Mouse (Mus musculus) heart, postnatal 10 days (tissue): ENCODE results near the gene Mlph. TPM values are rescaled to one million over a fixed set of nuclear protein-coding genes. Genes with fewer than 3 reads are reported as not detected.

ENCODE experiments used
- DNase-seq, 2 experiments: peaks; one replicate each; pipeline ENCODE4 v3.0.0; 2021
- intact Hi-C: fragments of 180-260 bp; cut with DNase I; formaldehyde crosslinking; loops from one replicate; pipeline ENCODE4 v1.15.1; 2025
- total RNA-seq, 2 experiments: library from RNA; stranded (reverse); gene quantifications; 2 replicates each; pipeline ENCODE4 v1.2.3; 2021

The Mlph gene
- total RNA-seq, 2 experiments from 2014 or later = 0.45 to 0.86 TPM

DNA sequence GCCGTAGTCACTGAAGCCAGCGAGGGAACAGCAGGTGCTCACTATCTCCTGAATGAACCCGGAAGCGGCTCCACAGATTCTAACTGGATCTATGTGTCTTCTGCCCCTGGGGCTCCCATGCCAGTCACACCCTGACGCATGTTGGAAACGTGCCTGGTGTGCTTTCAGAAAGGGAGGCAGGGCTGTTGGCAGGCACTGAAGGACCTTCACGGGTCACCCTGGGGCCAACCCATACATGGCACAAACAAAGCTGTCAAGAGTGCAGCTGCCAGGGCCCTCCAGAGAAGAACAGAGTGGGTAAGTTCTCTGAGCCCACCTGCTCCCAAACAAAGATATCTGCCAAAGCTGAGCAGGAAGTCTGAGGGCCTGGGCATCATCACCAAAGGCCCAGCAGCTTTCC lies 52.7 kb downstream of the Mlph start:
- intact Hi-C loops = no loop called here
- peak; percentile 84 to 88 for DNase-seq

DNA sequence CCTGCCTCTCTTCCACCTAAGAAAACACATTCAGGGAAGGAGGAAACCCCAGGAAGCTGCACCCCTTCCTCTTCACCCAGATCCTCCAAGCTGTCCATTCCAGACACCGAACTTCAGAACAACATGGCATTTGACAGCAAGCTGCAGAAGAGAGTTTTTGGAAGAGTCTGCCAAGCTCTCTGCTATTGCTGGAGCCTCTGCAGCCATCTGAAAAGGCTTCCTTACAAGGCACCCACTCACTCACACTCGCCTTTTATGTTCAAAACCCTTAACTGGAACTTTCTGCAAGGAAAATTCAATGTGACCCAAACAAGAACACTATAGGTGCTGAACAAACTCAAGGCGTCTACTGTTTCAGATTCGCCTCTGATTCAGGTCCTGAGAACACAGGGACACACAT lies 53.8 kb downstream of the Mlph start:
- DNase-seq = no peak

DNA sequence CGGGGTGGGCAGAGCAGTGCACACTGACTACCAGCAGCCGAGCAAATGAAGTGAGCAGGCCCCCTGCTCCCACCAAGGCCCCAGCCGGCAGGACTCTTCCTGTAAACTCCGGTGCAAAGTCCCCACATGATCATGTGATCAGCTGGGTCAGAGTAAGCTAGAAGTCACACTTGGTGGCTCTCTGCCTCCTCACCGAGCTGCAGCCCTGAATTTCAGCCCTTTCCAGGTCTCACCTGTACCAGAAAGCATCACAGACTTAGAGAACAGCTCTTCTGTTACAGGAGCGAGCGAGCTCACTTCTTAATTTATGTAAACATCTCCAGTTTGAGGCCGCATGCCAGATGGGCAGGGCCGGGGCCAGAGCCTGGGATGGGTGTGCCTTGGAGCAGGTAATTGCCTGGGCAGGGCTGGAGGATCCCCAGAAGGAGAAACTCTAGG lies 54.5 kb downstream of the Mlph start, which contains the start of gene Rab17:
Rab17 (minus strand) TSS at position 315 of the 438 bp plus-strand sequence.
- no peak for DNase-seq
- intact Hi-C loops = no loop called here

More for the DNA sequence above, 53.8 kb downstream of the Mlph start:
- intact Hi-C loops = no loop called here

DNA sequence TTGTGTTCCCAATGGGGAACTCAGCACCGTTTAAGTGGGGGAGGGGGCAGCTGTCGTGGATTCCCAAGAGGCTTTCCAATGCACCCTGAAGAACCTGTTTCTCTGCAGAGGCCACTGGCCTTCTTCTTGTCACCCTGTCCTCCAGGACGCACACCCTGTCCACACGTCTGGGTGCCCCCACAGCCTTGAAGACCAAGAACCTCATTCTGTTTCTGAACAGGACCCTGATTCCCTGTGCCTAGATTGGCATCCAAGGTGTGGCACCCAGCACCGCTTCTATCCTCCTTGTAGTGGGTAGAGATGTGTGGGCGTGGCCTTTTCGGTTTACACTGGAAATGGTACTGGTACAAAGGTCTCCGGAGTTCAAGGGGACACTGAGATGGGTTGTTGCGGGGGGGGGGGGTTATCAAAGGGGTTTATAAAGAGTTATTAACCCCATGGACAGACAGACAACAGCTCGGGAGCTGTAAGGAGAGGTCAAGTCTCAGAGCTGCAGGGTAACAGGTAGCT lies 55.1 kb downstream of the Mlph start:
- intact Hi-C loops = loop anchor here (5.0 to 10.0 kb wide), 5 partner anchors 47 to 267 kb away; no protein-coding TSS in a partner anchor
- no peak for DNase-seq

DNA sequence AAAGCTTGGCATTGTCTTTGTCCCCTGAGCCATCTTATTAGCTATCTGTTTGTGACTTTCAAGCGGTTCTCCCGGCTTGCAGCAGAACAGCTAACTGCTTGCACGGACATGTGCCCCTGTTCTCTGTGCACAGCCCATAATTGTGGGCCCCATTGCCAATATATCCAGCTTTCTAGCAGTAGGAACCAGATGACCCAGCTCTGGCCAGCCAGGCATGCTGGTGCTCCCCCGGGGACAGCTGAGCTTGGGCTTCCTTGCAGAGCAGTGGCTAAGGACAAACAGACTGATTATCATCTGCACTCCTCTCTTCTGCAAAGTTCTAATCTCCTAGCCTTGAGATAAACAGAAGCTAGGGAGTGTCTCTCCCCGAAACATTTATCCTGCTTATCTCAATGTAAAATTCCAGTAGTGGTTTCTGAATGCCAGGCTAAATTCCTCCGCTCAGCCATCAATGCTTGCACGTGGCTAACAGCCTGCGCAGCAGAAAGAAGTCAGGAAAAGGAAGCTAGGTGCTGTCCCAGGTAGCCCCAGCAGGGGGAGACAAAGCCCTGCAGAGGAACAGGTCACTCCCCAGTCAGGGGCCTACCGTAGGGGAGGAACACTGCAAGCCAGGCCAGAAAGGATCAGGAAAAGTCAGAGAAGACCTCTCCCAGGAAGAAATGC lies 58.2 kb downstream of the Mlph start:
- intact Hi-C loops = loop anchor here (1.0 to 10.0 kb wide), 6 partner anchors 44 to 264 kb away; no protein-coding TSS in a partner anchor
- peak; percentile 97 to 99 for DNase-seq

DNA sequence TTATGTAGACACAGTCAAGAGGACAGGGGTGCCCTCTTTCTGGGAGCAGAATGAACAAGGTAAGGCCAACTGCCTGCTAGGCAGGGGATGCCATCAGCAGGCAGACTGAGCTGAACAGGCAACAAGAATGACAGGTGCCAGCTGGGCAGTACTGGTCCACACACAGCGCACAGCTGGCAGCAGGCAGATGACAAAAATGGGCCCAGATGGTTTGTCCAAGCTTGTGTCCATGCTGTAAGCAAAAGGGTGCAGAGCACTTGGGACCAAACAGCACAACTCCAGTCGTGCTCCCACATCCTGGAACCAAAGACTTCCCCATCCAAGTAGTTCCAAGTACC lies 58.7 kb downstream of the Mlph start:
- intact Hi-C loops = loop anchor here (1.0 to 10.0 kb wide), 6 partner anchors 44 to 264 kb away; no protein-coding TSS in a partner anchor

DNA sequence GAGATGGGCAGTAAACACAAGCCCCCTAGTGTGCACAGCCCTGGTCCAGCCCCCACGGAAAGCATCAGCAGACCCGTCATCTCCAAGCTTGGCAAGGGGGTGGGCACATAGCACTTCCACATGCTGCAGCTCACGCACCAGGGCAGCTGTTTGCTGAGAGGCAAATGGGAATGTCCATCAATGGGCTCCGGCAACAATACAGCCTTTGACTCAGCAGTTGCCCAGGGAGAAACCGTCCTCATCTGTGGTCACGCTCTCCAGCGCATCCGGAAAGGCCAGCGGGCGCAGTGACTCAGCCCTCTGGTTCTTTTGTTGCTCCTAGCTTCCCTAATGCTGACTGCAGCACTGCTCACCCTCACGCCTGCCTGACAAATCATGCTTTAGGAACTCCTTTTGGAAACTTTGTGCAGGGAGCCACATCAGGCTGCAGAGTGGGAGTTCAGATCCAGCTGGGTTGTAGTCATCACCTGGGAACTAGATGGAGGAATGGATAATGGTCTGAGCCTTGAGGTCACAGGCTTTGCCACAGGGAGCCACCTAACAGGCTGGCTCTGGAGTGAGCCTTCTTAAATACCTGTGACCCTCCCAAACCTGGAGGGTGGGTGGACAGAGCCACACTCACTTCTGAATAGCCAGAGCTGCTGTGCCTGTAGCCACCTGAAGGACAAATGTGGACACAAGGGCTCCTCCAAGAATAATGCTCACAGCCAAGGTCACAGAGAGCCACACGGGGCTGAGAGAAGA lies 60.2 kb downstream of the Mlph start:
- peak; percentile 62 for DNase-seq
- intact Hi-C loops = loop anchor here (5.0 to 10.0 kb wide), 5 partner anchors 42 to 262 kb away; no protein-coding TSS in a partner anchor

More for the DNA sequence above, 58.7 kb downstream of the Mlph start:
- DNase-seq = no peak

DNA sequence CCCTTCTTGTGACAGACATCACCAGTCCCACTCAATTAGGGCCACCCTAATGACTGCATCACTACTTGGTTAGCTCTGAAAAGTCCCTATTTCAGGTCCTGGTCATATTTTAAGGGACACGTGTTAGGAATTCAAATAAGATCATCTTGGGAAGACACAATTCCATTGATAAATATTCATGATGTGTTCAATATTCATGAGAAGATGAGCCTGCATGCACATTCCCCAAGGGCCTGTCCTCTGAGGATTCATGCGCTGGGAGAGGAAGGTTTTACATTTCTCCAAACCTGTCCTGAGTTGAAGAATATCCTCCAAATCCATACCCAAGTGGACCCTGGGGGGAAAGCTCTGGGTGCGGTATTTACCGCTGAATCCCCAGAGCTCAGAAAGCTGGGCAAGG lies 61.1 kb downstream of the Mlph start:
- no peak for DNase-seq
- intact Hi-C loops = loop anchor here (10.0 kb wide), 1 partner anchor 239 kb away; no protein-coding TSS in a partner anchor

DNA sequence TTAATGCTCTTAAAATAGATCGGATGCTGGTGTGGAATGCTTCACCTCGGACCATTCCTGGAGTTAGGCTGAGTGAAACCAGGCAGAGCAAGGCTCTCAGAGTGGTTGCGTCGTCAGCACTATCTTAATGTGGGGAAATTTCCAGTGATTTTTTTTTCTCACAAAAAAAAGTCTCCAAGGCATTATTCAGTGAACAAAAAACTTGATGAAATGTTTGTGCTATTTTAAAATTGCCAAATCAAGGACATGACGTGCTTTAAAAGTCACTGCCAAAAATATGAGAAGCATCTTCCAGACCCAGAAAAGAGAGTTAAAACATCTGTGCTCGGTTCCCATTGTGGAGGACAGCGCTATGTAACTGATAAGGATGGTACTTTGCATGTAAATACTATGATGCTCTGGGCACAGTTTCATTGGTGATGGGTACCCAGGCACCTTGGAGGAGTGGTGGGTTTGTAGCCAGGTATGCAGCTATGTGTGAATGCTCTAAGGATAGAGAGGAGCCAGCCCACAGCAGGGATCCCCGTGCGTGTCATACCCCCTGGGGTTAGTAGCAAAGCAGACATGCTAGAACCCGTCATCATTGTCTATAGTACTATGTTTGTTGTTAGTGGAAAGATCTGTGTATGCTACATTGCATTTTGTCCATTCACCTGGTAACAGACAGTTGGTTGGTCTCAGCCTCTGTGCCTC lies 65.9 kb downstream of the Mlph start:
- peak in 1 of 2 experiments; percentile 55 for DNase-seq
- intact Hi-C loops = no loop called here

DNA sequence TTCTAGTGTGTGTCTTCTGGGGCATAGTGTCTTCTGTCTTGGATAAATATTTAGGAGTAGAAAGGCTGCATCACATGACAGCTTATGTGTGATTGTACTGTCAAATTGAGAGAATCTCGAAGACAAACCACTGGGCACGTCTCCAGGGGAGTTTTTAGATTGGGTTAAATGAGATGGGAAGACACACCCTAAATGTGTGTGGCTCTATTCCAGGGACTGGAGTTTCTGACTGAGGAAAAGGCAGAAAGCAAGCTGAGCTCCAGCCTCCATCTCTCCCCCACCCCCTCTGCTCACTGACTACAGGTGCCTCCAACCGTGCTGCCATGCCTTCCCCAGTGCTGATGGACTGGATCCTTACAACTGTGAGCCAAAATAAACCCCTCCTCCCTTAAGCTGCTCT lies 66.5 kb downstream of the Mlph start:
- intact Hi-C loops = no loop called here
- no peak for DNase-seq

DNA sequence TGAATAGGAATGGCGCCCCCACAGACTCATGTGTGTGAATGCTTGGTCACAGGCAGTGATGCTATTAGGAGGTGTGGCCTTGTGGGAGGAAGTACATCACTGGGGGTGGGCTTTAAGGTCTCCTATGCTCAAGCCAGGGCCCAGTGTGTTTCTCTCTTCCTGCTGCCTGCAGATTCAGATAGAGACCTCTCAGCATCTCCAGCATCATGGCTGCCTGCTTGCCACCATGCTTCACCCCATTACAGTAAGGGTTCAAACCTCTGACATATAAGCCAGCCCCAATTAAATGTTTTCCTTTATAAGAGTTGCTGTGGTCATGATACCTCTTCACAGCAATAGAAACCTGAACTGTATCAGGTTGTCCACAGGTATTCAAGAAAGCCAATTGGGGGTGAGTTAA lies 81.0 kb downstream of the Mlph start:
- DNase-seq = no peak
- intact Hi-C loops = loop anchor here (2.0 kb wide), 1 partner anchor 13 kb away; no protein-coding TSS in a partner anchor

DNA sequence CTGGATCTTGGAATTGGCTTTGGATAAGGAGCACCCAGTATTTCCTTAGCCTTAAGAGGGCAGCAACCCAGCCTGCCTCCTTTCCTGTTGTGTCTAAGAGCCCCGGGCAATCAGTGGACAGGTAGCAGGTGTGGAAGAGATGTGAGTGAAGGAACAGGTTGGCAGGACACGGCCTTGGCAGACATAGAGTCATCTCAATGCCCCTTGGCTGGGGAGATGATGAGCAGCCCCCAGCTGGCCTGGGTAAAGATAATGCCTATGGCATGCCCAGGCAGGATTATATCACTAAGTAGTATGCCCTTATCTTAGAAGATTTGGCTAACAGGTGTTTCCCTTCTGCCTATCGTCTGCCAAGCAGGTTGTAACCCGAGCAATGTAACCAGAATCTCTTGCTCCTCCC lies 82.3 kb downstream of the Mlph start:
- DNase-seq = no peak
- intact Hi-C loops = loop anchor here (2.0 kb wide), 1 partner anchor 14 kb away; no protein-coding TSS in a partner anchor

DNA sequence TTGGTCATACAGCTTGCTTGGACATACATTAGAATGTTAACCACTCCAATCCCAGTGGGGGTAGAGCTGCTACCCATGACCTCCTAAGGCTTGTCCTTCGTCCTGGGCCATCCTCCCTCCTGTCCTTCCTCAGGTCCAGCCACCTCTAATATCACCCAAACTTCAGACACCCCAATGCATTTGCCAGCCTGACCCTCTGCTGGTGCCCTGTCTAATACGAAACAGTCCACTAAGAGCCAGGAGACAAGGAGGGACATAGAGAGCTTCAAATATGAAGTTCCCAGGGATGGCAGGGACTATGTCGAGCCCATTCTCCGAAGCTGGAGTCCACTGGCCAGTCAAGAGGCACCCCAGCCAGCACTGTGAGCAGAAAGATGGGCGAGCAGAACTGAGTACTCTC lies 82.8 kb downstream of the Mlph start:
- no peak for DNase-seq
- intact Hi-C loops = loop anchor here (2.0 kb wide), 1 partner anchor 15 kb away; no protein-coding TSS in a partner anchor

DNA sequence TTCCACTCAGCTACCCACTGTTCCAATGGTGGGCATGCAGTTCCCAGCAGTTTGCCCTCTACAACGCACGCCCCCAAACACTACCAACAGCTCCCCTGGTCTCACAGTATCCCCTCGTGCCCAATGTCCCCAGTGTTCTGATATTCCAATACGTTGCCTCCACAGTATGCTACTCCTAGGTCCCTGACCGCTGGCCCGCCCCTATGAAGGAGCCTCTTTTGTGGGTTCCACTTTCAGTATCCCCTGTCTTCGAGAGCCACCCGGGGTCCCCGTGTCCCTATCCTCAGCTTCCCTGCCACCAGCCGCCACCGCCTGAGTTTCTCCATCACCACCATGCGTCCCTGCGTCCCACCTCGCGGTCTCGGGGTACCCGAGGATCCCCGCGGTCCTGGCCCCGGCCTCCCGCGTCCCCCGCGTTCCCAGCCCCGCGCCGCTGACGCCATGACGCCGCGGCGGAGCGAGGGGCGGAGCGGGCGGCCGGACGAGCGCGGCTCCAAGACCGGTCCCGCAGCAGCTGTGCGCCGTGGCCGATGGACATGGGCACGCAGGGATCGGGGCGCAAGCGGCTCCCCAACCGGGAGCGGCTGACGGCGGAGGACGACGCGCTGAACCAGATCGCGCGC lies 83.5 kb downstream of the Mlph start, which contains the start of gene Lrrfip1:
Lrrfip1 (plus strand) TSS at position 470 of the 623 bp plus-strand sequence.
- intact Hi-C loops = no loop called here
- DNase-seq = peak; percentile 80 to 81

DNA sequence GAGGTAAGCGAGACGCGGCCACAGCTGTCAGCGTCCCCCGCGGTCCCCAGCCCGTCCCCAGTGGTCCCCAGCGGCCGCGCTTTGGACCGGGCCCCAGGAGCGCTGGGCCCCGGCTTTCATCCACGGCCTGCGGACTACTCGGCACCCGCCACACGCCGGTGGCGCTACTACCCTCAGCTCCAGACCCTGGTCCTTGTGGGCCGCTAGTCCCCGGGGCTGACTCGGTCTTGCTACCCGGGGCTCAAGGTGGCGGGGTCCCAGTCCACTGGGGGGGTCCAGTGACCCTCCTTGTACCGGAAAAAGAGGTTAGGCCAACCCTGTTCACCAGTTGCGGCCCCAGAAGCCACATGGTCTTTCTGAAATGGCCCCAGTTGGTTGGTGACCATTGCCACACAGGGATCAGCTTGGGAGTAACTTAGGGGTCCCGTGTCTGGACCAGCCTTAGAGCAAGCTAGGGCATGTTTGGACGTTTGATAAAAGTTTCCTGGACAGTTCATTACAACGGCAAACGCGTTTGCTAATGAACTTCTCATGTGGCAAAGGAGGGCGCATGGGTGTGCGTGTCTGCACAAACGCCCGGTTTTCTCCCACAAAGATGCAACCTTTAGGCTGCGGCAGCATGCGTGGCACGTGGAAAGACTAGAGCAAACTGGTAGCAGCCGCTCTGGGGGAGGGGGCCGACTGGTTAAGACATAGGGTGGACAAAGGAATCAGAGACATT lies 84.2 kb downstream of the Mlph start:
- peak in 1 of 2 experiments; percentile 50 for DNase-seq
- intact Hi-C loops = no loop called here

DNA sequence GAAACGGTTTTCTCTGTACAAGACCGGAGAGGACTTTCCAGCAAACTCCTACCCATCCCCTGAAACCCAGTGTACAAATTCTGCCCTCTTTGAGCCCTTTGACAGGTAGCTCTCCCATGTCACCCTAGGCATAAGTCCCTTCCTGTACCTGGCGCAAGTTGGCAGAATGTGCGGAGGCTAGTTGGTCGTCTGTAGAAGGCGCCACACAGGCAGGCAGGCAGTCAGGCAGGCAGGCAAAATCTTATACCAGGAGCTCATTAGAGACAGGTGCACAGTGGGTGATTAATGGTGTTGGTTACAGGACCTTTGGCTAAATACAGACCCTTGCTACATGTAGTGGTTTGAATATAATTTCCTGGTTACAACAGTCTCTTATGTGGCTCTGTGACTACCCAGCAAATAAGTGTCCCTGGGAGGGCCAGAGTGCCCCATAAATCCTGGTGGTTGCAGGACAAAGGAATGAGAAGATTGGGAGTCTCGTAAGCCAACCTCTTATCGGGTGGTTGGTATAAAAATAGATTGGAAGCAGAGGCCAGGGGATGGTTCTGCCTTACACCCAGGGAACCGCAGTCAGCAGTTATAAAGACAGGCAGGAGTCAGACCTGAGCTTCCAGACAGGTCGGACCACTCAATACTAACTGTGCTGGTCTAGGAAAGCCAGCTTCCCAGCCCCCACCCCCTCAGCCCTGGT lies 85.2 kb downstream of the Mlph start:
- intact Hi-C loops = loop anchor here (1.0 to 5.0 kb wide), 2 partner anchors 15 to 52 kb away; no protein-coding TSS in a partner anchor
- peak; percentile 69 to 75 for DNase-seq
